Mouse (Mus musculus): ENCODE results near the gene Lgals1.
A peak's percentile ranks its signal among the peaks of the same experiment; 100 is the strongest.

The Lgals1 gene

DNA sequence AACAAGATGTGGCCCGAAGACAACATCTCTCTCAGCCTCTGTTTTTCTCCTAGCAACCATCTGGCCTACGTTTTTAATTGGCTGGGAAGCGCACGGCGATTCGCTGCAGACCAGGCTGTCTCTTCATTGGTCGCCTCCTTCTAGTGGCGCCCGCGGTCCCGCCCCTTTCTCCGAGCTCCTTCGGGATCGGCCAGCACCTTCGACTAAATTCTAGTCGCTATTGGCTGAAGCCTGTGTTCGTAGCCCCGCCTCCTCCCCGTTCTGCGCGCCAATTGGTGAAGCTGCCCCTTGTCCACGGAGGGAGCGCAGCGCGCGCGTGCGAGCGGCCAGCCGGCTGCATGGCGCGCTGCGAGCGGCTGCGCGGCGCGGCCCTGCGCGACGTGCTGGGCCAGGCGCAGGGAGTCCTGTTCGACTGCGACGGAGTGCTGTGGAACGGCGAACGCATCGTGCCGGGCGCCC lies 12.9 kb upstream of the Lgals1 start, which contains the start of gene Pdxp:
Gene Pdxp (plus strand): TSS at position 288 of the 459 bp plus-strand sequence.
- DNase-seq = peak; percentile 97

DNA sequence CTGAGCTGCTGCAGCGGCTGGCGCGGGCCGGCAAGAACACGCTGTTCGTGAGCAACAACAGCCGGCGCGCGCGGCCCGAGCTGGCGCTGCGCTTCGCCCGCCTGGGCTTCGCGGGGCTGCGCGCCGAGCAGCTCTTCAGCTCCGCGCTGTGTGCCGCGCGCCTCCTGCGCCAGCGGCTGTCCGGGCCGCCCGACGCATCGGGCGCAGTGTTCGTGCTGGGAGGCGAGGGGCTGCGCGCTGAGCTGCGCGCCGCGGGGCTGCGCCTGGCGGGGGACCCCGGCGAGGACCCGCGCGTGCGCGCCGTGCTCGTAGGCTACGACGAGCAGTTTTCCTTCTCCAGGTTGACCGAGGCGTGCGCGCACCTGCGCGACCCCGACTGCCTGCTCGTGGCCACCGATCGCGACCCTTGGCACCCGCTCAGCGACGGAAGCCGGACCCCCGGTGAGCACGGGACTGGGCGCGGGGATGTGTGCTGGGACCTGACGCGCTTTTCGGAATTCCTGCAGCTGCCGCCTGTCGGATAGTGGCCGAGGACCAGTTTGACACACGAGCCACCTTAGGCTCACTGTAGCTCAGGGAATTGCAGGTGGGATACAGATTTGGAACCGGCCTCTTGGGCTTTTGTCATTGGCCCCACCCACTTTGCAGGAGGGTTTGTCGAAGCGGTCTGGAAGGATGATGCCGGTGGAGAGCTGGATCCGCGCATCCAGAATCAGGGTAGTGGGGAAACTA lies 12.3 kb upstream of the Lgals1 start:
- peak; percentile 67 for DNase-seq

DNA sequence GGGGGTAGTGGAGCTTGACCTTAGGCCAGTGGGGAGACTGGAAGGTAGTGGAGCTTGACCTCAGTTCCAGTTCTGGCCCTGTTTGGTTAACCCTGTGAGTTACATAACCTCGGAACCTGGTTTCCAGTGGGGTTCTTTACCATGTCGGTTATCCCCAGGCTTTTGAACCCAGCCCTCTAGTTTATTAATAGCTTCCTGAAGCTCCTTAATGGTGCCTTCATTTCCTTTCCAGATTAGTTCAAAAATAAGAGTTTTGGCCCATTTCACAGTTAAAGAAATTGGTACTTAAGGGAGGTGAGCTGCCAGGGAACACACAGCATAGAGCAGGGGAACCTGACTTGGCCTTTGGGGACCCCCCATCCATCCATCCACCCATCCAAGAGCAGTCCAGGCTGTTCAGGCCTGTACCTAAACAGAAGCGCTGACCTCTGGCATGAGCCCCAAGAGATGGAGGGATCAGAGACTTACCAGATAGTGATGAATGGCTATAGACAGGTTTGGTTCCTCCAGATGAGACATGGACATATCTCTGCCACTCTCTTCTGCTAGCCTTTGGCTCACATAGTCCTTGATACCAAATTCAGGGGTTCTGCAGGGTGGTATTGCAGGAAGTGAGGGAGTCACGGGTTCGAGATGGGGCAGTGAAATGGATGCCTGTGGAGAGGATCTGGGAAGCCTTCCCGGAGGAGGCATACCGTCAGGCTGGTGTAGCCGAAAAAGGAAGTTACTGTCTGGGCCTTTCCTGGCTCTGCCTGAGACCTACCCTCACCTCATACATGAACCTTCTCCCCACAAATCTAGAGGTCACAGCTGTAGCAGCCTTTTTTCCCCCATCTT lies 11.5 kb upstream of the Lgals1 start:
- no peak for DNase-seq

DNA sequence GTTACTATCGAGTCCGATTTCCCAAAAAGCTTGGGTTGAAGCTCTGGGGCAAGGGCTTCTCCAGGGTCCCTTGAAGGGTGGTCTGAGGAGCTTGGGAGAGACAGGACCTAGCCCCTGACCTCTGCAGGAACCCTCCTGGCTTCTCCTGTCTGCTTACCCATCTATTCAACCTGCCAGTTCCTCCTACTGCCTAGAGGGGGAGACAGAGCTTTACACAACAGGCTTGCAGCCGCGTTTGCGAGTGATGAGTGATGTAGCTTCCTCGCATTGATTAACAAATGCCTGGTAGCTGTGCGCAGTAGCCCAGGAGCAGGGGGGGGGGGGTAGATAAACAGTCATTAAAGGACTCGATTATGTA lies 10.9 kb upstream of the Lgals1 start:
- peak; percentile 63 for DNase-seq

DNA sequence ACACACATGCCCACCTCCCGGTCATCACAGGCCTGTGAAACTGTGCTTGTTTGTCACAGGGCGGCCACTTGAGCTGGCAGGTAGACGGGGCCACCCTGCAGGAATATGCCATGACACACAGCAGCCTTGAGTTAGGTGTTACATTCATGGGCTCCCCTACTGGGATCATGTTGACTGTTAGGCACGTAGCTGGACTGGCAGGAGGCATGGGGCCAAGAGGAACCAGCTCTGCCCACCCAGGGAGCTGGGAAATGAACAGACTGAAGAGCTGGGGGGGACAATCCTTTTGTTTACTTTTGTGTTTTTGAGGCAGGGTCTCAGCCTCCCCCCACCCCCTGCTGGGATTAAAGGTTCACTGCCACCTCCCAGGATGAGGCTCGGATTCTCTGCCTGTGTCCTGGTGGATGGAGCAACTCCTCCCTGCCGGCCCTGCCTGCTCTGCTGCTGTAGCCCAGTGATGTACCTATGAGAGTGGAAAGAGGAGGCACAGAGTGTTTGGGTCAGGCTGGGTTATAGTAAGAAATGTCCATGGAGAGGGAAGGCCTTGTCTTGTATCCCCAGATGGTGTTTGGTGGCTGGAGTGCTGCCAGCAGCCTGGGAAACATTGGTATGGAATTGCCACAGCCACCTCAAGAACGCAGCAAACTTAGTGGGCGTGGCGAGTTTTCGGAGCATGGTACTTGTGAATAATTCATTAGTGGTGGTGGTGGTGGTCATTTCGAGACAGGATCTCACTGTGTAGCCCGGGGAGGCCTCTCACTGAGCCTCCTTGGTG lies 10.3 kb upstream of the Lgals1 start:
- peak; percentile 62 for DNase-seq

DNA sequence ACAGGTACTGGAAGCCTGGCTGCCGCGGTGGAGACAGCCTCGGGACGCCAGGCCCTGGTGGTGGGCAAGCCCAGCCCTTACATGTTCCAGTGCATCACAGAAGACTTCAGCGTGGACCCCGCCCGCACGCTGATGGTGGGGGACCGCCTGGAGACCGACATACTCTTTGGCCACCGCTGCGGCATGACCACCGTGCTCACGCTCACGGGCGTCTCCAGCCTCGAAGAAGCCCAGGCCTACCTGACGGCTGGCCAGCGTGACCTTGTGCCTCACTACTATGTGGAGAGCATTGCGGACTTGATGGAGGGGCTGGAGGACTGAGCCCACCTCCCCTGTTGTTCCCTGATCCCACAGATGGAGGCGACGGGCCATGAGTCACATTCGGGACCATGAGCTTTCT lies 8.4 kb upstream of the Lgals1 start:
- DNase-seq = no peak

DNA sequence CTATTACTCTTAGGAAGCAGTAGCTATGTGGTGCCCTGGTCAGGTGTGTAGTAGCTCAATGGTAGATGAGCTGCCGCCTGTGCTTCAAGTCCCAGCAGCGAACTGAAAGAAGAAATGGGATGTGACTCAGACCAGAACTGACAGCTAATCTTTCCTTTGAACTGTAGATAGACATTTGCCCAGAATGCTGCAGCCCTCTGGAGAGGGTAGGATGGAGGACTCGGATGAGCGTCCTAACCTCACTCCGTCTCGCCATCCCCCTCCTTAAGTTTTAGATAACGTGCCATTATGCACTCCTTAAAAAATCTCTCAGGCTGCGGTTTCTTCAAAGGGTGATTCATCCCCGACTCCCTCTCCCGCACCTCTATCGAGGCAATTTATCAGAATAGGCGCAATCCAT lies 6.6 kb upstream of the Lgals1 start:
- DNase-seq = no peak

DNA sequence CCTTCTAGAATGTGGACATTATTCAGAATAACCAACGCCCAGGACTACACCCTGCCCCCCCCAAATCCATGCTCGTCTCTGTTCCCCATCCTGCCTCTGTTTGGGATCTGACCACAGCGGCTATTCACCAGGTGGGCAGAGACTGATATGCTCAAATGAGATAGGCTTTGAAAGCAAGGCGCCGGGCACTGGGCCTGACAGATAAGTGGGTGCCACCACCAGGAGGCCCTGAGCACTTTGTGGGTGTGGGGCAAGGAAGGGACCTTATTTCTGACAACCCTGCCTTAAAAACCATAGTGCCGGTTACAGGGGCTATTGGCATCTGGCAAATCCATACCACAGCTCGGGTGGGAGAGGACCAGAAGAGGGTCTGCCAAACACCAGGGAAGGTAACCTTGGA lies 3.8 kb upstream of the Lgals1 start:
- no peak for DNase-seq

DNA sequence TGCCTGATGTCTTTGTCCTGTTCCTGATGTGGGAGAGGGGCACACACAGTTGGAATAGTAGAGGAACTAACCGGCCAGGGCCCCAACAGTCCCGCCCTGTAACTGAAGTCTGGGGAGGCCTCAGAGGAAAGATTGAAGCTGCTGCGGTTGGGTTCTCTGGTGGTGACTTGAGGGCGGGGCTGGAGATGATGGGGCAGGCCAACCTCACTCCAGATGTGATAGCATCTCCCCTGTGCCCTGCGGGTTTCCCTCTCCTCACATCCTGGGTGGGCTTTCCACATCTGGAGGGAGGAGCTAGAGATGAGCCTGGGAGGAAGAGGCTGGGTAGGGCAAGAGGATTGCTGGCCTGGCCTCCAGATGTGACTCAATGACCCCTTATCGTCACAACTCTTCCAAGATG lies 2.9 kb upstream of the Lgals1 start:
- no peak for DNase-seq

DNA sequence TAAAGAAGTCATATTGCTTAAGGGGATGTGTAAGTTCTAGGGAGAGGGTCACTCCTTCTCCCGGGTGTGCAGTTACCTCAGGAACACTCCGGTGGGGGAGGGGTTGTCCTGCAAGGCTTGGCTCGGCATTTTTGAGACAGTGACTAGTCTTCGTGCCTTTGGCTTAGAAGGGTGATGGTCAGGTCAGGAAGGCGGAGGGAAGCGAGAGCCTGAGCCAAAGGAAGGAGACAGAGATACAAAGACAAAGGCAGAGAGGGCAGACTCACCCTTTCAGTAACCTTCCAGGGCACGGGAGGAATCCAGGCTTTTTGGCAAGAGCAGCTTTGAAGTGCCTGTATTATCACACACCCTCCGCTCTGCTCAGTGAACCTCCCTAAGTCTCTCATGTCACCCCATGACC lies 1.4 kb upstream of the Lgals1 start:
- DNase-seq = no peak

DNA sequence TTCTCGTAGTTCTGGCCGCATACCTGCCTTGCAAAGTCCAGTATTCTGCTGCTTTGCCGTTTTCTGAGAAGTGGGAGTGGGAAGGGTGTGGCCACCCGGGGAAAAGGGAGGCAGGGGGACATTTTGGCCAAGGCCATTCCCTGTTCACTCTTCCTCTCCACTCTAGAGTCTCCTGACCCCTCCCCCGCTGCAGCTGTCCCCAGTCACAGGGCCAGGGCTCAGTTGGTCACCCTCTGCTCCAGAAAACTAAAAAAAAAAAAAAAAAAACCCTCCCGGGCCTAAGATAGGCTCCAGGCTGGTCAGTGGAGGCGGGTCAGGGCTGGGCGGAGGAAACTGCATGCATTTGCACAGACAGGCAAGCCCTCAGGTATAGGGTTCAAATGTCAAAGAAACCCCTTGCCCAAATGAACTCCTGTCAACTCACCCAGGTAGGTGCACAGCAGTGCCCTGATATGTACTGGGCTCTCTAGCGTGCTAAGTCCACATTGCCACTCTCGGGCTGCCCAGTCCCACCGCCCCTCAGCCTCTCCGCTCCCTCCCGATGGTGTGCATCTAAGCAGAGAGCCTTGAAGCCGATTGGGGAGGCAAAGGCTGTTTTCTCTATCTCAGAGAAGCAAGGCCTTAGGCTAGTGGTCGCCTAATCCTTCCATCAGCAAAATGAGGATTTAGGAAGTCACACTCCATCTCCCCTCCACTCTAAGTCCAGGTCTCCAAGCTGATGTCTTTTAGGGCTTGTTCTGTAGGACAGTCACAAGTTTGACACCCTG lies 679 bp downstream of the Lgals1 start:
- peak; percentile 9 for DNase-seq

DNA sequence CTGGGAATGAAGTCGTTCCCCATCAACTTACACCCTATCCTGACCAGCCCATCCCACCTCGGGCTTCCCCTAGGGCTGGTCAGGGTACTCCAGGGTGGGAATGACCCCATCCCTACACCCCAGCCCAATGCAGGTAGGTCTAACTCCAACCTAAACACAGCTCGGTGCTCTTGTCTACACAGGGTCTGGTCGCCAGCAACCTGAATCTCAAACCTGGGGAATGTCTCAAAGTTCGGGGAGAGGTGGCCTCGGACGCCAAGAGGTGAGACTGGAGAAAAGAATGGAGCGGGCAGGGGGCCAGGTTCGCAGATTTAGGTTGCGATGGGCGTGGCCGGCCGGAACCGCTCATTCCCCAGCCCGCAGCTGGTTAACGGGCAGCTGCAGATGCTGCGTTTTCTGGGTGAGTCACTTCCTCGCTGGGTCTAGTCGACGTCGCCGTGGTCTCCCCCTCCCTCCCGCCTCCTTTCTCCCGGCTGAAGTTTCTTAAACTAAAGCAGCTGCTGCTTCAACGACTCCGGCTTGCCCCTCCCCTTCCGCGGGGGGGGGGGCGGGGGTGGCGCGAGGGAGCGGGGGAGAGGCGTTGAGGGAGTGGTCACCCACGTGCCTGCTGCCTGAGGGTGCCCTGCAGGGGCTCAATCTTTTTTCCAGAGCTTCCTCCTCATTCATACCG lies 1.4 kb downstream of the Lgals1 start:
- peak; percentile 61 for DNase-seq

DNA sequence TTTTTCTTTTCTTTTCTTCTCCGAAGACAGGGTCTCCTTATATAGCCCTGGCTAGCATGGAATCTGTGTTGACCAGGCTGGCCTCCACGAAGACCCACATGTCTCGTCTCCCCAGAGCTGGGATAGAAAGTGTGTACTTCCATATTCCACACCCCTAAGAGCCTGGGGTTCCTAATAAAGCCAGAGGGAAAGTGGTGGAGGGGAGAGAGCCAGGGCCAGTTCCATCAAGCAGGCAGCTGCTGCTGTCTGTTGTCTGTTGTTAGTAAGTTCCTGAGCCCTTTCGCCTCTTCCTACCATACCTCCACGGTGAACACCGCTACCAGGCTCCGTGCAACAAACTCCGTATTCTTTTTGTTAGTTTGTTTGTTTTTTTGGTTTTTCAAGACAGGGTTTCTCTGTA lies 2.0 kb downstream of the Lgals1 start:
- peak; percentile 3 for DNase-seq

DNA sequence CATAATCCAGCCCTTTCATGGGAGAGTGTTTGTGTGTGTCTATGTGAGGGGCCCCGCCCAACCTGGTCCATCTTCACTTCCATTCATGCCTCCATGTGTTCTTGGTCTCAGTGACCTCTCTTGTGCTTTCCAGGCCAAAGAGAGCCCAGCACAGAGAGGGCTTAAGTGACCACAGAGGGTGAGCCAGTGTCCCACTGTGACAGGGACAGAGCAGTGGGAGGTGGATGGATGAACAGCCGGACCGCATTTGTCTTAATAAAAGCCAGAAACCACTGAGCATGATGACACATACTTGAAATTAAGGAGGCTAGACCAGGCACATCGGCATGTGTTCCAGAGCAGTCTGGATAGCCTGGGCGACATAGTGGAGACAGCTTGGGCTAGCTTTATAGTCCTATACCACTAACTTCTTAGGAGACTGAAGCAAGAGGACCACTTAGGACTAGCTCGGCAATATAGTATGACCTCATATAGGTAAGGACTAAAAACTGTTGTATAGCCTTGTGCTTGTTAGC lies 3.7 kb downstream of the Lgals1 start:
- no peak for DNase-seq

DNA sequence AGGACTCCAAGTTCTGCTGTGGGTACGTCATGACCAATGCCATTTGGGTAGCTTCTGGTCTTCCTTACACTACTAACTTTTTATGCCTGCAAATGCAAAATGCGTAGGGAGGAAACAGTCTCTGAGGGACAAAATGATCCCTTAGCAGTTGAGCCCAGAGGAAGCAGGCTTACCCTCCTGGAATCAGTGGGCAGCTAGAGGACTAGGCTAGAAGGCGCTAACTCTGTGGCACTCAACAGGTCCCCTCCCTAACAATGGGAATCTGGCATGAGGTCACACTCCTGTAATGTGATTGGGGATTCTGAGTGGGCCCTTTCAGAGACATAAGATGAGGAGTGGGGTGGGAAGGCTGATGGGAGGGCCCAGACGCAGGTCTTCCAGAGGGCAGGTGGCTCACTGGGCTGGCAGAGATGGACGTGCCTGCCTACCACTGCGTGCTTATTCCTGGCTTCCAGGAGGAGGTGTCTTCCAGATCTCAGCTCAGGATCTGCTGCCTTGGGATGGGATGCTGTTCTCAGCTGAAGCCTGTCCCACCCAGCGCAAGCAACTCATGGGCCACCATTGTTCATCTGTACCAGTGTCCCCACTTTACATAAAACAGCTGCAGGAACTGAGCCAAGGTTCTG lies 4.4 kb downstream of the Lgals1 start:
- DNase-seq = no peak

DNA sequence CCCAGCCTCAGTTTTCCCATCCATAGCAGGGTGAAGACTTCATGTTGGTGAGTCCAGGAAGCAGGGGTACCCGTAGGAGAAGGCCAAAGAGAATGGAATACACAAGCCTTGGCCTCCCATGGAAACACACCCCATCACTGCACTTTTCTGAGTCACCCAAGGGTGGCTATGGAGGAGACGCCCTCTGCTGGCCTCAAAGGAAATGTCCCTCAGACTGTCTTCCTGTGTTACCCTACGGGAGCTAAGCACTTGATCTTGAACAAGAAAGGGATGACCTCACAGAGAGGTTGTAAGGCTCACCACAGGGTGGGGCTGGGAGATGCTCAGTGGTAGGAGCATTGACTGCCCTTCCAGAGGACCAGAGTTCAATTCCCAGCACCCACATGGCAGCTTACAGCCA lies 5.1 kb downstream of the Lgals1 start:
- DNase-seq = no peak

DNA sequence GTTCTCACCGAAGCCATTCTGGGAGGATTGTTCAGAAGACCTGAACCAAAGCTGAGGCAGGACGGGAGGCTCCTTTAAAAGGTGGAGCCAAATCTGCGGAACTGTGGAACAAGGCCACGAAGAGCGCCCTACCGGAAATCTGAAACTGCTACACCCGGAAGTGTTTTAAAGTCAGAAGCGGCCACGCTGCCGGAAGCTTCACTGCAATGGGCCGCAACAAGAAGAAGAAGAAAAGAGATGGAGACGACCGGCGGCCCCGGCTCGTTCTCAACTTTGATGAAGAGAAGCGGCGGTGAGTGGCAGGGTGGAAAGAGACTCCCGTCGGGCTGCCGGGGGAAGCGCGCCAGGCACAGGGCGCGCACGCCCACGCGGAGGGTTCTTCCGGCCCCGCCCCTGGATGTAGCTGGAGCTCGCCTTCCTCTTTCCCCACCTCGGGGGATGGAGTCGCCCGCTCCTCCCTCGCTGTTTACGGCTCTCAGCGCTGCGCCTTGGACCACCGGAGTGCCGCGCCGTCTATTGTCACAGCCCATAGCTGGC lies 8.3 kb downstream of the Lgals1 start, which contains the start of gene Nol12:
Gene Nol12 (plus strand): TSS at position 150 of the 537 bp plus-strand sequence.
- peak; percentile 81 for DNase-seq

DNA sequence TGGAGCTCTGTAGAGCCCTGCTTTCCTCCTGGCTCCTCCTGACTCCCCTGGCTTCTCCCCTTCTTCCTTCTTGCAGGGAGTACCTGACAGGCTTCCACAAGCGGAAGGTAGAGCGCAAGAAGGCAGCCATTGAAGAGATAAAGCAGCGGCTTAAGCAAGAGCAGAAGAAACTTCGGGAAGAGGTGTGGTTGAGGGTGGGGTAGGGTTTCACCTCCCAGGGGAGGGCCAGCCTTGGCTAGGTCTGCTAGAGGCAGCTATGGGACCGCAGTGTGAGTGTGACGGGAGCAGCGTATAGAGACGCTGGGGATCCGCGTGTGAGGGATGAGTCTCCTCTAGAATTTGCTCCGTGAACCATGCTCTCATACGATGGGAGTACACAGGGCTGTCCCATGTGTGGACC lies 9.9 kb downstream of the Lgals1 start:
- no peak for DNase-seq

DNA sequence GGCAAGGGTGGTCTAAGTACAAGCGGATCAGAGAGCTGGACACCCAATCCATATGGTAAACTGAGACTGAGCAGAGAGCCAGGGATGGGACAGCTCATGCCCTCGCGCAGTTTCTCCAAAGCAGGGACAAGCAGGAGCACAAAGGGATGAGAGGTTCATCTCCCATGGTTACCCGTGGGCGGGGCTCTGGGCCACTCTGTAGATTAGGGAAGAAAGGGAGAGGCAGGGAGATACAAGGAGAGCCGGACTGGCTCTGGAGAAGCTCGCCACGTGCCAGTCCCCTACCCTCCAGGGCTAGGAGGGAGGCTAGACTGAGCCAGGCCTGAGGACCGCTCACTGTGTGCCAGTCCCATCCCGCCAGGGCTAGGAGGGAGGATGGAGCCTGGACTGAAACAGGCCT lies 10.8 kb downstream of the Lgals1 start:
- DNase-seq = no peak

DNA sequence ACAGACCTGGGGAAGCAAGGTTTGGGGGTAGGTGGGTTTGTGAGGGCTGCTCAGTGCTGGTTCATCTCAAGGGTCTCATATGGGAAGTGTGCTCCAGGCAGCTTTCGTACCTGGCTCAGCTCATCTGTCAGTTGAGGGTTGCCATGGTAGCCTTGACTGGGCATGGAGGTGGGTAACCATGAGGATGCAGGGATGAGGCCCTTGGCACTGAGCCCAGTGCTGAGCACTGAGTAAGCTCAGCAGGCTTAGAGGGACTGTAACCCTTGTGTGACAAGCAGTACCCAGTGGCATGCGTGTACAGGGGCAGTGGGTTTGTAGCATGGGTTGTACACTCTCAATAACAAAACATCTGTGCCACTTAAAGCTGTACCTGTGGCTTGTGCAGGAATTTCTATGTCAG lies 11.4 kb downstream of the Lgals1 start:
- no peak for DNase-seq

DNA sequence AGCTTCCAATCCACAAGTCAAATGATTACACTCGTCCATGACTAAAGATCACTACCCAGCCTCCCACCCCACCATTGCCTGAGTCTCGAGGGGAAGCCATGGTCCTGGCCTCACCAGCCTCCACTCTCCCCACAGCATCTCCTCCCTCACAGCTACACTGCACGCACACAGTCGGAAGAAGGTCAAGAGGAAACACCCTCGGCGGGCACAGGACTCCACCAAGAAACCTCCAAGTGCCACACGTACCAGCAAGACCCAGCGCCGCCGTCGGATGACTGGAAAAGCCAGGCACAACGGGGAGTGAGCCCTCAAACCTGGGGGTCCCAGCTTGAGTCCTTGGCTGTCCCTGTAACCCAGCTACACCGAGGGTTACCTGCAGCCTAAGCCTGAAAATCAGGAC lies 13.8 kb downstream of the Lgals1 start:
- no peak for DNase-seq

Measured in right cerebral cortex, postnatal 14 days (tissue).